Mouse (Mus musculus) forebrain, embryonic 15.5 days (tissue): ENCODE data around the gene Tmx1. TPM values are rescaled to one million over a fixed set of nuclear protein-coding genes. Genes with fewer than 3 reads are reported as not detected.

Experiments
- ATAC-seq: fragments of 200-750 bp; cut with Nextera tagmentation; replicated peaks from 2 replicates; pipeline ENCODE4 v1.8.0; 2017; ENCODE audit warnings: mild to moderate bottlenecking, moderate TSS enrichment, moderate library complexity
- H3K27ac ChIP-seq: fragments of 300-500 bp; sonication (generic); replicated peaks from 2 replicates; pipeline ENCODE4 v1.5.1; 2015; ENCODE audit warnings: mild to moderate bottlenecking, inconsistent platforms
- H3K27me3 ChIP-seq: fragments of 300-500 bp; sonication (generic); 2 replicates; pipeline ENCODE4 v1.6.1; 2015; ENCODE audit warnings: inconsistent platforms
- H3K36me3 ChIP-seq: fragments of 300-500 bp; sonication (generic); 2 replicates; pipeline ENCODE4 v1.6.1; 2015; ENCODE audit warnings: mild to moderate bottlenecking, inconsistent platforms
- H3K4me1 ChIP-seq: fragments of 300-500 bp; sonication (generic); 2 replicates; pipeline ENCODE4 v1.6.1; 2015; ENCODE audit warnings: inconsistent platforms
- H3K4me2 ChIP-seq: fragments of 300-500 bp; sonication (generic); replicated peaks from 2 replicates; pipeline ENCODE4 v1.6.1; 2015; ENCODE audit warnings: mild to moderate bottlenecking, inconsistent platforms
- H3K4me3 ChIP-seq: fragments of 300-500 bp; sonication (generic); 2 replicates; pipeline ENCODE4 v1.5.1; 2015; ENCODE audit warnings: mild to moderate bottlenecking, inconsistent platforms
- H3K9ac ChIP-seq: fragments of 300-500 bp; sonication (generic); replicated peaks from 2 replicates; pipeline ENCODE4 v1.6.1; 2015; ENCODE audit warnings: mild to moderate bottlenecking, inconsistent platforms
- H3K9me3 ChIP-seq: fragments of 300-500 bp; sonication (generic); 2 replicates; pipeline ENCODE4 v1.6.1; 2016; ENCODE audit warnings: inconsistent platforms
- WGBS: fragments of 180-500 bp; shearing (Covaris S2); methylation state at CpG from one replicate; pipeline ENCODE4 v1.1.7; 2015; ENCODE audit warnings: mixed read lengths; 5-methylcytosine and 5-hydroxymethylcytosine counted together
- polyA plus RNA-seq: library from polyadenylated mRNA; unstranded; fragments of >200 nt; fragmentation: Nextera tagmentation; extraction: Ambion mirVana; gene quantifications from 2 replicates; pipeline ENCODE4 v1.2.1, GENCODE M21; 2015

Gene Tmx1
- polyA plus RNA-seq, 1 experiment from 2014 or later, result 130 TPM

- peak; percentile 59 for ATAC-seq
- no peaks in the 10 kb centered on the region for H3K9me3 ChIP-seq
Observed at GRCm38 (mm10) chr12:70494494-70495281, 41.8 kb downstream of the Tmx1 start.

GRCm38 (mm10) chr12:70495282-70495922 is 42.5 kb downstream of the Tmx1 start:
- no peak overlapping the region for H3K4me3 ChIP-seq
- no peaks in the 10 kb centered on the region for H3K36me3 ChIP-seq
- WGBS, result 29% methylated on average over 4 of the region's 4 CpGs
- no peak overlapping the region for H3K27ac ChIP-seq
- no peaks in the 10 kb centered on the region for H3K9me3 ChIP-seq
- 0 out of 2 replicates have a peak, but pooled peaks cover 7% of the 10 kb centered on the region for H3K4me1 ChIP-seq
- peak; percentile 65; the same call in 1 of the 2 replicates for ATAC-seq
- no peak overlapping the region for H3K4me2 ChIP-seq
- H3K27me3 ChIP-seq, result no peaks in the 10 kb centered on the region
- H3K9ac ChIP-seq, result no peak overlapping the region

More at GRCm38 (mm10) chr12:70494494-70495281, 41.8 kb downstream of the Tmx1 start:
- H3K4me3 ChIP-seq, result no peak overlapping the region
- no peak overlapping the region for H3K9ac ChIP-seq
- no peaks in the 10 kb centered on the region for H3K27me3 ChIP-seq
- no peaks in the 10 kb centered on the region for H3K36me3 ChIP-seq
- H3K4me2 ChIP-seq, result no peak overlapping the region
- no peak overlapping the region for H3K27ac ChIP-seq
- 61% methylated on average over 10 of the region's 10 CpGs for WGBS
- 0 out of 2 replicates have a peak, but pooled peaks cover 7% of the 10 kb centered on the region for H3K4me1 ChIP-seq

- ATAC-seq, result no peak
- WGBS, result 65% methylated on average over 3 of the region's 3 CpGs
- H3K4me1 ChIP-seq, result 0 out of 2 replicates have a peak, but pooled peaks cover 7% of the 10 kb centered on the region
- no peak overlapping the region for H3K9ac ChIP-seq
- H3K4me3 ChIP-seq, result no peak overlapping the region
- H3K9me3 ChIP-seq, result no peaks in the 10 kb centered on the region
- no peaks in the 10 kb centered on the region for H3K27me3 ChIP-seq
- no peaks in the 10 kb centered on the region for H3K36me3 ChIP-seq
- no peak overlapping the region for H3K27ac ChIP-seq
- H3K4me2 ChIP-seq, result no peak overlapping the region
Observed at GRCm38 (mm10) chr12:70498091-70498490, 45.2 kb downstream of the Tmx1 start.

GRCm38 (mm10) chr12:70505971-70506370 is 53.1 kb downstream of the Tmx1 start:
- H3K27me3 ChIP-seq, result no peaks in the 10 kb centered on the region
- no peaks in the 10 kb centered on the region for H3K9me3 ChIP-seq
- no peak overlapping the region for H3K9ac ChIP-seq
- no peaks in the 10 kb centered on the region for H3K36me3 ChIP-seq
- ATAC-seq, result no peak
- H3K4me3 ChIP-seq, result no peak overlapping the region
- no peak overlapping the region for H3K27ac ChIP-seq
- H3K4me2 ChIP-seq, result no peak overlapping the region
- no peaks in the 10 kb centered on the region for H3K4me1 ChIP-seq
- WGBS, result 74% methylated on average over 5 of the region's 5 CpGs

GRCm38 (mm10) chr12:70512023-70512422 is 59.1 kb downstream of the Tmx1 start:
- Histone ChIP-seq H3K4me2 (no peak overlapping the region), H3K4me3 (no peak overlapping the region), H3K27me3 (no peaks in the 10 kb centered on the region), H3K9ac (no peak overlapping the region), H3K9me3 (no peaks in the 10 kb centered on the region), H3K27ac (no peak overlapping the region), H3K4me1 (no peaks in the 10 kb centered on the region), H3K36me3 (no peaks in the 10 kb centered on the region)
- ATAC-seq, result no peak
- WGBS, result 94% methylated on average over 5 of the region's 5 CpGs

GRCm38 (mm10) chr12:70512431-70512830 is 59.5 kb downstream of the Tmx1 start:
- H3K4me2 ChIP-seq, result no peak overlapping the region
- no peaks in the 10 kb centered on the region for H3K9me3 ChIP-seq
- no peak overlapping the region for H3K4me3 ChIP-seq
- ATAC-seq, result no peak
- no peaks in the 10 kb centered on the region for H3K4me1 ChIP-seq
- no peak overlapping the region for H3K27ac ChIP-seq
- no peaks in the 10 kb centered on the region for H3K36me3 ChIP-seq
- H3K27me3 ChIP-seq, result no peaks in the 10 kb centered on the region
- no peak overlapping the region for H3K9ac ChIP-seq
- WGBS, result 90% methylated on average over 2 of the region's 2 CpGs

Other genes starting within 250 kb of the Tmx1 start
- gene Pygl, start 221.6 kb upstream of the Tmx1 start, polyA plus RNA-seq, result 4.1 and 6.7 TPM in 2 replicates
- 45.4 and 51.8 TPM in 2 replicates for gene Trim9, start 105.5 kb upstream of the Tmx1 start, polyA plus RNA-seq